Mouse (Mus musculus): ENCODE results near the gene Bank1. TPM values are rescaled to one million over a fixed set of nuclear protein-coding genes. Genes with fewer than 3 reads are reported as not detected.

The Bank1 gene
- total and polyA plus RNA-seq, 3 experiments, result 0.11 TPM; not detected in 2

DNA sequence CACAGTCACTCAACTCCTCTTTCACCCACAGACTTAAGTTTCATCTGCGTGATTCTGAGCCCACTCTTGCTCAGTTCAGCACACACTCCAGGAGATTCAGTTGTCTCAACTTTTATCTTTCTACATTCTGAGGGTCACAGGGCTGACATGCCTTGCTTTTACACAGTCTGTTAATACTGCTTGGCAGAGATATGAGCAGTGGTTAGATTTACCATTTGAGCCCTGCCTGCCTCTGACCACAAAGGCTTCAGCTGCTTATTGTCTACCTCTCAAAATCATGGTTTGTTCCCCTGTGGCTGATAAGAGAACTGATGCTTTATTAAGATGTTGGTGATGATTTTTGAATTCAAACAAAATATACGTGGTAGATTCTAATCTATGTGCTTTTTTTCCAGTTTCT lies 264.0 kb downstream of the Bank1 start:
- no peak overlapping the region for H3K4me3 ChIP-seq (ENCODE audit: low read depth, low read length)
- TF ChIP-seq POLR2AphosphoS5 (IDR thresholded peaks at IDR 0.05; ENCODE audit: insufficient replicate concordance, low read depth, low read length) (no peak), TAL1 (conservative IDR thresholded peaks at IDR 0.05; ENCODE audit: low read depth, low read length) (peak; percentile 62), GATA1 (IDR thresholded peaks at IDR 0.05; ENCODE audit: borderline replicate concordance, low read length) (no peak), CTCF (IDR thresholded peaks at IDR 0.05; ENCODE audit: low read depth, low read length) (no peak), GATA2 (IDR thresholded peaks at IDR 0.05; ENCODE audit: borderline replicate concordance, low read depth, low read length) (no peak)
- ATAC-seq (ENCODE audit: extremely low read depth, insufficient number of reproducible peaks, low FRiP score, poor library complexity, severe bottlenecking) (peak; percentile 68), DNase-seq (ENCODE audit: low spot score) (no peak)
- H3K27me3 ChIP-seq (ENCODE audit: insufficient read depth, low read length), result no peaks in the 10 kb centered on the region
- H3K9me3 ChIP-seq (replicated peaks), result no peaks in the 10 kb centered on the region
- peaks cover 8% of the 10 kb centered on the region; the same call in 1 of the 2 replicates for H3K4me1 ChIP-seq (ENCODE audit: insufficient read depth, low read depth, low read length)
- no peaks in the 10 kb centered on the region for H3K36me3 ChIP-seq (replicated peaks)

DNA sequence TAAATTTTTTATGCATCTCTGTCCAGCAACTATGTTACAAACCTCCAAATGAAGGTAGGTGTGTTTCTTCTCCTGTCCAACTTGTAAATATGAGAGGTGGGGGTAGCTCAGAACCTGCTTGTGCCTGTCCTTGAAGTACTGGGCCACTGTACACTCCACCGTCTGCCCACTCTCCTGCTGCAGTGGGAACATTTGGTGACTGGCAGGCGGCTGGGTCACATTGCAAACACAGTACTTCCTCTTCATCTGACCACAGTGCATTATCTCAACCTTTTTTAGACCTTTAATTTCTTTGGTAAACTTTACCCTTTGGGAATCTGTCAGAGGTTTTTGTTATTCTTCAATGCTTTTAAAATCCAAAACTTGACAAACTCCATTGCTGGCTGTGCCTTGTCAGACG lies 275.2 kb downstream of the Bank1 start:
- TF ChIP-seq POLR2AphosphoS5 (IDR thresholded peaks at IDR 0.05; ENCODE audit: insufficient replicate concordance, low read depth, low read length) (no peak), TAL1 (conservative IDR thresholded peaks at IDR 0.05; ENCODE audit: low read depth, low read length) (no peak), CTCF (IDR thresholded peaks at IDR 0.05; ENCODE audit: low read depth, low read length) (no peak), GATA2 (IDR thresholded peaks at IDR 0.05; ENCODE audit: borderline replicate concordance, low read depth, low read length) (no peak), GATA1 (IDR thresholded peaks at IDR 0.05; ENCODE audit: borderline replicate concordance, low read length) (no peak)
- Histone ChIP-seq H3K36me3 (replicated peaks) (no peaks in the 10 kb centered on the region), H3K9me3 (replicated peaks) (no peaks in the 10 kb centered on the region), H3K4me3 (ENCODE audit: low read depth, low read length) (no peak overlapping the region), H3K27me3 (ENCODE audit: insufficient read depth, low read length) (0 out of 2 replicates have a peak, but pooled peaks cover 3% of the 10 kb centered on the region), H3K4me1 (ENCODE audit: insufficient read depth, low read depth, low read length) (peaks cover 7% of the 10 kb centered on the region)
- no peak for DNase-seq (ENCODE audit: low spot score)
- no peak for ATAC-seq (ENCODE audit: extremely low read depth, insufficient number of reproducible peaks, low FRiP score, poor library complexity, severe bottlenecking)

DNA sequence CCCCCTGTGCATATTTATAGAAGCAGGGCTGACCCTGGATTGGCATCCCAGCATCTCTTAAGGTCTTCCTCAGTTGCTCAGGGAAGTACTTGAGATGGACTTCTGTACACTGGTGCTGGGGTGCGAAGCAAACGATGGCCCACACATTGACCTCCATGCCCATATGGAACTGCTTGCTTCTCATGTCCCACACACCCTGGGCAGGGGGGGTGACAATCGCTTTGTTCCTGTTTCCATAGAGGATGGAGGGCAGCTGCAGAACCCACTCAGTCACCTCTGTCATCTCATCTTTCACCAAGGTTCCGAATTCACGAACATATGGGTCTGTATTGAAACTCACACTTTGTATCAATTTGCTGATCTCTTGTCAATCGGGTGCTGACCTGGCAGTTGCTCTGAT lies 275.7 kb downstream of the Bank1 start:
- ATAC-seq (ENCODE audit: extremely low read depth, insufficient number of reproducible peaks, low FRiP score, poor library complexity, severe bottlenecking) (no peak), DNase-seq (ENCODE audit: low spot score) (no peak)
- H3K4me3 ChIP-seq (ENCODE audit: low read depth, low read length), result no peak overlapping the region
- H3K36me3 ChIP-seq (replicated peaks), result no peaks in the 10 kb centered on the region
- TF ChIP-seq GATA1 (IDR thresholded peaks at IDR 0.05; ENCODE audit: borderline replicate concordance, low read length), result no peak
- no peak for TF ChIP-seq GATA2 (IDR thresholded peaks at IDR 0.05; ENCODE audit: borderline replicate concordance, low read depth, low read length)
- no peak for TF ChIP-seq CTCF (IDR thresholded peaks at IDR 0.05; ENCODE audit: low read depth, low read length)
- TF ChIP-seq TAL1 (conservative IDR thresholded peaks at IDR 0.05; ENCODE audit: low read depth, low read length), result no peak
- TF ChIP-seq POLR2AphosphoS5 (IDR thresholded peaks at IDR 0.05; ENCODE audit: insufficient replicate concordance, low read depth, low read length), result no peak
- 0 out of 2 replicates have a peak, but pooled peaks cover 3% of the 10 kb centered on the region for H3K27me3 ChIP-seq (ENCODE audit: insufficient read depth, low read length)
- H3K4me1 ChIP-seq (ENCODE audit: insufficient read depth, low read depth, low read length), result peaks cover 7% of the 10 kb centered on the region
- H3K9me3 ChIP-seq (replicated peaks), result no peaks in the 10 kb centered on the region

DNA sequence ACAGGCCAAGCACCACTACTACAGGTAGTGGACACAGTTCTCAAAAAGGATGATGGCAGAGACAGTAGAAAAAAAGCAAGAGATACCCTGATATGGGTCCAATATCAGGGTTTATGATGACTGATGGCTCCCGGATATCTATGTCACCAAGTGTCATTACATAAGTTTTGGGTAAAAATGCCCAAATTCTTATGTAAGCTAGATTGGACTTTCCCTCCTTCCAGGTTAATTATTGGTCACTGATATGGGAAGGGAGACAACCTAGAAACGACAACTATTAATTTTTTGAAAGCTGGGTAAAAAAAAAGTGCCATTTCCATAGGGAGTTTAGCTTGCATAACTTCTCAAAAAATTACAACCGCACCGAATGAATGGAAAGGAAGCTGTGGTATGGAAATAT lies 277.8 kb downstream of the Bank1 start:
- H3K9me3 ChIP-seq (replicated peaks), result peaks cover 5% of the 10 kb centered on the region
- peaks cover 5% of the 10 kb centered on the region for H3K4me1 ChIP-seq (ENCODE audit: insufficient read depth, low read depth, low read length)
- ATAC-seq (ENCODE audit: extremely low read depth, insufficient number of reproducible peaks, low FRiP score, poor library complexity, severe bottlenecking) (no peak), DNase-seq (ENCODE audit: low spot score) (no peak)
- TF ChIP-seq CTCF (IDR thresholded peaks at IDR 0.05; ENCODE audit: low read depth, low read length) (no peak), GATA1 (IDR thresholded peaks at IDR 0.05; ENCODE audit: borderline replicate concordance, low read length) (no peak)
- no peaks in the 10 kb centered on the region for H3K36me3 ChIP-seq (replicated peaks)
- peaks cover 5% of the 10 kb centered on the region; the same call in 1 of the 2 replicates for H3K27me3 ChIP-seq (ENCODE audit: insufficient read depth, low read length)
- H3K4me3 ChIP-seq (ENCODE audit: low read depth, low read length), result no peak overlapping the region

DNA sequence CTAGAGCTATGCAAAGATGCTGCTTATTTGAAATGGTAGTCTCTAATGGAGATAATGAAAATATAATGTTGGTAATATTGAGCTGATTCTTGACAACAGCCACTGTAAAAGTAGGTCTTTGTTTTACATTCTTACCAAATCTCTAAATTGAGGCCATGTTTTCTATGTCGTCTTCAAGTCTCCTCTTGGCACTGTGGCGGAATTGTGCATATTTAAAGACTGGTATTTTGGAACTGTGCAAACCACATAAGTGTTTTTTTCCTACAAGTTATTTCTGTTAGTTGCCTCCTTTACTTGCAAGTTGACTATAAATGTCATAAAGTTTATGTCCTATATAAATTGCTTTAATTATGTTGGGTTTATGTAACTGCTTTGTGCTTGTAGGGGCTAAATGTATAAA lies 280.5 kb downstream of the Bank1 start:
- Histone ChIP-seq H3K4me3 (ENCODE audit: low read depth, low read length) (no peak overlapping the region), H3K4me1 (ENCODE audit: insufficient read depth, low read depth, low read length) (no peaks in the 10 kb centered on the region), H3K9me3 (replicated peaks) (peaks cover 5% of the 10 kb centered on the region), H3K27me3 (ENCODE audit: insufficient read depth, low read length) (peaks cover 3% of the 10 kb centered on the region; the same call in 1 of the 2 replicates), H3K36me3 (replicated peaks) (no peaks in the 10 kb centered on the region)
- no peak for ATAC-seq (ENCODE audit: extremely low read depth, insufficient number of reproducible peaks, low FRiP score, poor library complexity, severe bottlenecking)
- no peak for DNase-seq (ENCODE audit: low spot score)
- TF ChIP-seq POLR2AphosphoS5 (IDR thresholded peaks at IDR 0.05; ENCODE audit: insufficient replicate concordance, low read depth, low read length) (no peak), GATA1 (IDR thresholded peaks at IDR 0.05; ENCODE audit: borderline replicate concordance, low read length) (no peak), GATA2 (IDR thresholded peaks at IDR 0.05; ENCODE audit: borderline replicate concordance, low read depth, low read length) (no peak)

DNA sequence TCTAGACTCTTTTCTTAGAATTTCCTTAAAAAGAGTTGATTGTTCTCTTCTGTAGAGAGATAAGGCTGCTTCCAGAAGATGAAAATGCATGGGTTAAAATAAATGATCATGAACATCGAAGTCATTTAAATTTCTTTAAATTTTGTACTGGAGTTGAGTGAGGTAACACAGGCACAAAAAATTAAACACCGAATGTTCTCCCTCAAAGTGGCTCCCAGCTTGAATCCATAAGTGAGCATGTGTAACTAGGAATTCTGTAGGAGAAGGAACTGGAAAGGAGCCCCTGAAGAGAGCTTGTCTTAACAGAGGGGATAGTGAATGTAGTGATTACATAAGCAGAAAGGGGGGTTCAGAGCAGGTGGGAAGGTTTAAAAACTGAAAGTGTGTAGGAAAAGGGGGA lies 285.8 kb downstream of the Bank1 start:
- H3K4me3 ChIP-seq (ENCODE audit: low read depth, low read length), result no peak overlapping the region
- H3K36me3 ChIP-seq (replicated peaks), result no peaks in the 10 kb centered on the region
- TF ChIP-seq POLR2AphosphoS5 (IDR thresholded peaks at IDR 0.05; ENCODE audit: insufficient replicate concordance, low read depth, low read length), result no peak
- no peak for TF ChIP-seq CTCF (IDR thresholded peaks at IDR 0.05; ENCODE audit: low read depth, low read length)
- TF ChIP-seq TAL1 (conservative IDR thresholded peaks at IDR 0.05; ENCODE audit: low read depth, low read length), result no peak
- TF ChIP-seq GATA1 (IDR thresholded peaks at IDR 0.05; ENCODE audit: borderline replicate concordance, low read length), result no peak
- no peak for TF ChIP-seq GATA2 (IDR thresholded peaks at IDR 0.05; ENCODE audit: borderline replicate concordance, low read depth, low read length)
- H3K4me1 ChIP-seq (ENCODE audit: insufficient read depth, low read depth, low read length), result no peaks in the 10 kb centered on the region
- ATAC-seq (ENCODE audit: extremely low read depth, insufficient number of reproducible peaks, low FRiP score, poor library complexity, severe bottlenecking), result no peak
- H3K9me3 ChIP-seq (replicated peaks), result peaks cover 5% of the 10 kb centered on the region
- DNase-seq (ENCODE audit: low spot score), result no peak
- peaks cover 3% of the 10 kb centered on the region; the same call in 1 of the 2 replicates for H3K27me3 ChIP-seq (ENCODE audit: insufficient read depth, low read length)

DNA sequence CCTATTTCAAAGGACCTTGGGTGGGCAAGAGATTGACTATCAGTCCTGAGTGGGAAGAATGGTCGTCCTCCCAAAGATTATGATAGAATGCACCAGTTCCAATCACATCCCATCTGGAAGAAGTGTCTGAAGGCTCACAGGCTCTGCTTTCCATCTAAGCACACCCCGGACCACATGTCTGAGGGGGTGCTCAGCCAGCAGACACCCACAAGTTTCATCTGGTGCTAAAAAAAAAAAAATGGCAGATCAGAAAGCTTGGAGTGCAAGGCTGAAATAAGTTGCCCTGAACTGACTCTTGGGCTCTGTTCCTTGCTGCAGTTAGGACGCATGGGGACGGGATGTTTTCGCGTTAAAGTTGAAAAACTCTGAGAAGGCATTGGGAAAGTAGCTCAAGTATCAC lies 286.4 kb downstream of the Bank1 start:
- ATAC-seq (ENCODE audit: extremely low read depth, insufficient number of reproducible peaks, low FRiP score, poor library complexity, severe bottlenecking), result no peak
- H3K4me3 ChIP-seq (ENCODE audit: low read depth, low read length), result no peak overlapping the region
- H3K27me3 ChIP-seq (ENCODE audit: insufficient read depth, low read length), result peaks cover 3% of the 10 kb centered on the region; the same call in 1 of the 2 replicates
- no peaks in the 10 kb centered on the region for H3K36me3 ChIP-seq (replicated peaks)
- H3K9me3 ChIP-seq (replicated peaks), result peaks cover 5% of the 10 kb centered on the region
- no peaks in the 10 kb centered on the region for H3K4me1 ChIP-seq (ENCODE audit: insufficient read depth, low read depth, low read length)
- no peak for TF ChIP-seq POLR2AphosphoS5 (IDR thresholded peaks at IDR 0.05; ENCODE audit: insufficient replicate concordance, low read depth, low read length)
- no peak for TF ChIP-seq GATA2 (IDR thresholded peaks at IDR 0.05; ENCODE audit: borderline replicate concordance, low read depth, low read length)
- TF ChIP-seq CTCF (IDR thresholded peaks at IDR 0.05; ENCODE audit: low read depth, low read length), result no peak
- no peak for TF ChIP-seq TAL1 (conservative IDR thresholded peaks at IDR 0.05; ENCODE audit: low read depth, low read length)
- no peak for TF ChIP-seq GATA1 (IDR thresholded peaks at IDR 0.05; ENCODE audit: borderline replicate concordance, low read length)
- no peak for DNase-seq (ENCODE audit: low spot score)
